Mouse (Mus musculus) heart, embryonic 10.5 days (tissue): ENCODE results near the gene Cenpq. TPM values are rescaled to one million over a fixed set of nuclear protein-coding genes. Genes with fewer than 3 reads are reported as not detected.

Source experiments
- DNase-seq: peaks from one replicate; pipeline ENCODE4 v3.0.0-alpha.2; 2017; ENCODE audit warnings: low spot score
- H3K27ac ChIP-seq: fragments of 300-500 bp; sonication (generic); 2 replicates; pipeline ENCODE4 v1.5.1; 2016; ENCODE audit warnings: mild to moderate bottlenecking
- H3K27me3 ChIP-seq: fragments of 300-500 bp; sonication (generic); 2 replicates; pipeline ENCODE4 v1.6.1; 2016; ENCODE audit warnings: mild to moderate bottlenecking; ENCODE audit not compliant: poor library complexity, insufficient read depth, severe bottlenecking
- H3K36me3 ChIP-seq: fragments of 300-500 bp; sonication (generic); 2 replicates; pipeline ENCODE4 v1.6.1; 2016; ENCODE audit warnings: mild to moderate bottlenecking, moderate library complexity
- H3K4me1 ChIP-seq: fragments of 300-500 bp; sonication (generic); 2 replicates; pipeline ENCODE4 v1.6.1; 2016; ENCODE audit warnings: mild to moderate bottlenecking
- H3K4me3 ChIP-seq: fragments of 300-500 bp; sonication (generic); 2 replicates; pipeline ENCODE4 v1.5.1; 2016; ENCODE audit warnings: mild to moderate bottlenecking, moderate library complexity
- H3K9me3 ChIP-seq: fragments of 300-500 bp; sonication (generic); 2 replicates; pipeline ENCODE4 v1.6.1; 2016; ENCODE audit warnings: mild to moderate bottlenecking, moderate library complexity
- WGBS: fragments of 180-500 bp; shearing (Covaris S2); methylation state at CpG from one replicate; pipeline ENCODE4 v1.1.7; 2016; 5-methylcytosine and 5-hydroxymethylcytosine counted together
- polyA plus RNA-seq: library from polyadenylated mRNA; unstranded; fragments of >200 nt; fragmentation: Nextera tagmentation; extraction: Ambion mirVana; gene quantifications from 2 replicates; pipeline ENCODE4 v1.2.1, GENCODE M21; 2016

The Cenpq gene
- polyA plus RNA-seq, 1 experiment from 2014 or later, result 27.0 TPM

GRCm38 (mm10) chr17:40885155-40885554 is 49.7 kb downstream of the Cenpq start:
- WGBS, result 80% methylated on average over 4 of the region's 4 CpGs
- H3K4me1 ChIP-seq, result no peaks in the 10 kb centered on the region
- no peaks in the 10 kb centered on the region for H3K27me3 ChIP-seq
- no peak overlapping the region for H3K4me3 ChIP-seq
- DNase-seq, result no peak
- no peaks in the 10 kb centered on the region for H3K9me3 ChIP-seq
- no peaks in the 10 kb centered on the region for H3K36me3 ChIP-seq
- no peak overlapping the region for H3K27ac ChIP-seq

- WGBS, result 80% methylated on average over 6 of the region's 6 CpGs
- H3K27ac ChIP-seq, result no peak overlapping the region
- no peak for DNase-seq
- H3K4me3 ChIP-seq, result no peak overlapping the region
- H3K36me3 ChIP-seq, result no peaks in the 10 kb centered on the region
- no peaks in the 10 kb centered on the region for H3K9me3 ChIP-seq
- H3K27me3 ChIP-seq, result no peaks in the 10 kb centered on the region
- H3K4me1 ChIP-seq, result peaks cover 13% of the 10 kb centered on the region; the same call in 1 of the 2 replicates
Observed at GRCm38 (mm10) chr17:40882172-40882571, 52.7 kb downstream of the Cenpq start.

- H3K4me3 ChIP-seq, result peak within 1 kb of the TSS; percentile 71
- peak within 1 kb of the TSS; percentile 93 for H3K27ac ChIP-seq
- DNase-seq, result peak; percentile 88
- no peaks in the 10 kb centered on the region for H3K9me3 ChIP-seq
- no peaks in the 10 kb centered on the region for H3K36me3 ChIP-seq
- no peaks in the 10 kb centered on the region for H3K27me3 ChIP-seq
- under 1% methylated on average over 40 of the region's 40 CpGs for WGBS
- H3K4me1 ChIP-seq, result peaks cover 17% of the 10 kb centered on the region; the same call in 1 of the 2 replicates
Observed at GRCm38 (mm10) chr17:40879924-40880691, 54.7 kb downstream of the Cenpq start, which contains the start of gene 9130008F23Rik. 9130008F23Rik (minus strand) TSS chr17:40880559.

DNA sequence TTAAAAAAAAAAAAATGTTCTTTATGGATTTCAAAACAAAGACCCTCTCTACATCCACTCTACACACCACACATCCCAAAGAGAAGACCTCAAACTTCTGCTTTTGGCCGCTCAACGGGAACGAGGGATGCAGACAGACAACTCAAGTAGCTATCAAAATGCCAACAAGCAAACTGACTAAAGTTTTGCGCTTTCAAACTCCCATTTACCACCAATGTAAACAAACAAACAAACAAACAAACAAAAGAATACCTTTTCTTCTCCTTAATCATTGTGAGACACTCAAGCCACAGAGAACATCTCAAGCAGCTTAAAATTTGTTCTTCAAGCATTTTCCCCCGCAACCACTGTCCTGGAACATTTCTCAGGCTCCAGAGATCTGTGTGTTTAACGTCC is 55.3 kb downstream of the Cenpq start:
- WGBS, result 1% methylated on average over 6 of the region's 6 CpGs
- H3K27me3 ChIP-seq, result no peaks in the 10 kb centered on the region
- no peaks in the 10 kb centered on the region for H3K36me3 ChIP-seq
- H3K9me3 ChIP-seq, result no peaks in the 10 kb centered on the region
- peaks cover 17% of the 10 kb centered on the region; the same call in 1 of the 2 replicates for H3K4me1 ChIP-seq
- peak overlapping the region; percentile 71 for H3K4me3 ChIP-seq
- peak overlapping the region; percentile 93 for H3K27ac ChIP-seq
- DNase-seq, result no peak

GRCm38 (mm10) chr17:40877741-40878140 is 57.1 kb downstream of the Cenpq start:
- WGBS, result 30% methylated on average over 3 of the region's 3 CpGs

DNA sequence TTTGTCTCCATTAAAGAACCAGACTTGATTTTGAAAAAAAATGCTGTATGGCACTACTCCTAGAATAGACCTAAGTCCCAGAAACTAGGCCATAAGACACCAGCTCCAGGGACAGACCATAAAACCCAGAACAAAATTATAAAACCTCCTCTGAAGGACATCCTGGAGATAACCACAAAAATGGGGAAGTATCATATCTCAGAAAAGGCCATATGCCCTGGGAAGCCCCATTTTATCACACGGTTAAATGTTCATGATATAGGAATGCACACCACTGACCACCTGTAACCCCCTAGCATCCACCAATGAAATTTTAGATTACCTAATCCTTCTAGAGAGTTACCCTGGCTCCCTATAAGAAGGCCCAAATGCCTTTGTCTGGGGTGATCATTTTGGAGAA is 59.3 kb downstream of the Cenpq start:
- H3K4me3 ChIP-seq, result no peak overlapping the region
- no peaks in the 10 kb centered on the region for H3K27me3 ChIP-seq
- H3K4me1 ChIP-seq, result peaks cover 17% of the 10 kb centered on the region; the same call in 1 of the 2 replicates
- H3K9me3 ChIP-seq, result no peaks in the 10 kb centered on the region
- DNase-seq, result no peak
- H3K27ac ChIP-seq, result no peak overlapping the region
- 89% methylated on average over 1 of the region's 1 CpGs for WGBS
- H3K36me3 ChIP-seq, result no peaks in the 10 kb centered on the region

More at GRCm38 (mm10) chr17:40877741-40878140, 57.1 kb downstream of the Cenpq start:
- Histone ChIP-seq H3K9me3 (no peaks in the 10 kb centered on the region), H3K27me3 (no peaks in the 10 kb centered on the region), H3K36me3 (no peaks in the 10 kb centered on the region), H3K4me1 (peaks cover 17% of the 10 kb centered on the region; the same call in 1 of the 2 replicates), H3K27ac (no peak overlapping the region), H3K4me3 (peak overlapping the region; percentile 71)
- no peak for DNase-seq

DNA sequence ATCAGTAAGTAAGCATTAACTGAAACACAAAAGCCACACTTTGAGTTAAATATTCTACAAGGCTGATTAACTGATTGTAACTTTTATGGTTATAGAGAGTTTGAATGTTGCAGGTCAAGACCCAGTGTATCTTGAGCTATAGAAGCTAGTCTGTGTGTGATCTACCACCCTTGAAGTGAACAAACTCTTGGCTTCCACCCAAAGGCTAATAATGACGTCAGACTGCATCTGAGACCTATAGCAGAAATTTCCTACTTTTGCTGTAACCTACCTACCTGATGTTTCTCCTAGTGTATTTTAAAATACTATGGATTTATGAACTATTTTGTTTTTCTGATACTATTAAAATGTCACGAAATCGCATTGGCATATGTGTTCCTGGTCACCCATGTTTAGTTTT is 60.1 kb downstream of the Cenpq start:
- 82% methylated on average over 3 of the region's 3 CpGs for WGBS
- no peak for DNase-seq
- no peaks in the 10 kb centered on the region for H3K27me3 ChIP-seq
- no peaks in the 10 kb centered on the region for H3K9me3 ChIP-seq
- H3K27ac ChIP-seq, result no peak overlapping the region
- H3K36me3 ChIP-seq, result no peaks in the 10 kb centered on the region
- H3K4me3 ChIP-seq, result no peak overlapping the region
- peaks cover 21% of the 10 kb centered on the region; the same call in 1 of the 2 replicates for H3K4me1 ChIP-seq

DNA sequence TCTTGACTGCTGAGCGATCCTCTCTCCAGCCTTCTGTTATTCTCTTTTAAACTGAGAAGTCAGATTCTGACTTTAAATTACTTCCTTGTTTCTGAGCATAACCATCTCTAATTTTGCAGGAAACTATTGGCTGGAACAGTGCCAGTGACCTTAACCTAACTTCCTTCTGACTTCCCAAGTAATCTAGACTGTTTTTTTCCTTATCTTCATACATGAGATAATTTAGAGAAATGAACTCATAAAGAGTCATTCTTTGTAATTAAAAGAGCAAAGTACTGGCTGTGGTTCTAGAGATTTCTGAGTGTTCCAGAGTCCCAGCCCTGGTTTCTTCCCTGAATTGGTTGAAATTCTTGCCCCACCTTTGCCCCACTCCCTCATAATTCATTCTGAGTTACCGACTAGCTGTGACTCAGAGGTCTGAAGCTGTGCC is 61.2 kb downstream of the Cenpq start:
- Histone ChIP-seq H3K4me1 (peaks cover 31% of the 10 kb centered on the region), H3K27me3 (no peaks in the 10 kb centered on the region), H3K27ac (no peak overlapping the region), H3K4me3 (no peak overlapping the region), H3K9me3 (no peaks in the 10 kb centered on the region), H3K36me3 (no peaks in the 10 kb centered on the region)
- 51% methylated on average over 2 of the region's 2 CpGs for WGBS
- DNase-seq, result no peak

Other genes with a start within 250 kb of the Cenpq start
- not detected in 2 replicates for gene Esp1, start 207.9 kb downstream of the Cenpq start, polyA plus RNA-seq
- not detected in 2 replicates for gene Crisp2, start 128.0 kb downstream of the Cenpq start, polyA plus RNA-seq
- gene Rhag, start 123.9 kb downstream of the Cenpq start, polyA plus RNA-seq, result 17.4 and 19.3 TPM in 2 replicates
- gene 9130008F23Rik, start 54.5 kb downstream of the Cenpq start, polyA plus RNA-seq, result 3.3 and 3.4 TPM in 2 replicates
- not detected in 2 replicates for gene Glyatl3, start 20.7 kb downstream of the Cenpq start, polyA plus RNA-seq
- gene Mut, start 362 bp downstream of the Cenpq start, polyA plus RNA-seq, result 34.2 and 40.0 TPM in 2 replicates